Mouse (Mus musculus) midbrain, embryonic 13.5 days (tissue): ENCODE results near the gene E2f3. TPM values are rescaled to one million over a fixed set of nuclear protein-coding genes. Genes with fewer than 3 reads are reported as not detected.

Source experiments
- ATAC-seq: fragments of 200-750 bp; cut with Nextera tagmentation; 2 replicates; pipeline ENCODE4 v1.8.0; 2017; ENCODE audit warnings: mild to moderate bottlenecking, moderate TSS enrichment, moderate library complexity
- H3K27ac ChIP-seq: fragments of 300-500 bp; sonication (generic); 2 replicates; pipeline ENCODE4 v1.5.1; 2015; ENCODE audit warnings: inconsistent platforms, mild to moderate bottlenecking, moderate library complexity
- H3K27me3 ChIP-seq: fragments of 300-500 bp; sonication (generic); 2 replicates; pipeline ENCODE4 v1.6.1; 2015; ENCODE audit warnings: mild to moderate bottlenecking, inconsistent platforms
- H3K36me3 ChIP-seq: fragments of 300-500 bp; sonication (generic); 2 replicates; pipeline ENCODE4 v1.6.1; 2015; ENCODE audit warnings: mild to moderate bottlenecking, inconsistent platforms
- H3K4me1 ChIP-seq: fragments of 300-500 bp; sonication (generic); replicated peaks from 2 replicates; pipeline ENCODE4 v1.6.1; 2015; ENCODE audit warnings: inconsistent platforms
- H3K4me2 ChIP-seq: fragments of 300-500 bp; sonication (generic); replicated peaks from 2 replicates; pipeline ENCODE4 v1.6.1; 2015; ENCODE audit warnings: moderate library complexity, mild to moderate bottlenecking, inconsistent platforms
- H3K4me3 ChIP-seq: fragments of 300-500 bp; sonication (generic); replicated peaks from 2 replicates; pipeline ENCODE4 v1.5.1; 2015; ENCODE audit warnings: mild to moderate bottlenecking, inconsistent platforms
- H3K9ac ChIP-seq: fragments of 300-500 bp; sonication (generic); replicated peaks from 2 replicates; pipeline ENCODE4 v1.6.1; 2015; ENCODE audit warnings: mild to moderate bottlenecking, inconsistent platforms
- H3K9me3 ChIP-seq: fragments of 300-500 bp; sonication (generic); 2 replicates; pipeline ENCODE4 v1.6.1; 2016; ENCODE audit warnings: mild to moderate bottlenecking, inconsistent platforms
- WGBS: fragments of 180-500 bp; shearing (Covaris S2); methylation state at CpG from one replicate; pipeline ENCODE4 v1.1.7; 2015; 5-methylcytosine and 5-hydroxymethylcytosine counted together
- polyA plus RNA-seq: library from polyadenylated mRNA; unstranded; fragments of >200 nt; fragmentation: Nextera tagmentation; extraction: Ambion mirVana; gene quantifications from 2 replicates; pipeline ENCODE4 v1.2.1, GENCODE M21; 2015

The E2f3 gene
- polyA plus RNA-seq, 1 experiment from 2014 or later, result 7.0 TPM

GRCm38 (mm10) chr13:30003169-30003568 lies 17.3 kb upstream of the E2f3 start:
- Histone ChIP-seq H3K27me3 (no peaks in the 10 kb centered on the region), H3K4me1 (peaks cover 6% of the 10 kb centered on the region; the same call in 1 of the 2 replicates), H3K4me3 (no peak overlapping the region), H3K27ac (no peak overlapping the region), H3K4me2 (no peak overlapping the region), H3K9ac (no peak overlapping the region), H3K9me3 (no peaks in the 10 kb centered on the region), H3K36me3 (no peaks in the 10 kb centered on the region)
- WGBS, result 56% methylated on average over 11 of the region's 11 CpGs
- no peak for ATAC-seq

- no peak overlapping the region for H3K4me3 ChIP-seq
- WGBS, result 75% methylated on average over 5 of the region's 5 CpGs
- H3K36me3 ChIP-seq, result no peaks in the 10 kb centered on the region
- no peak overlapping the region for H3K4me2 ChIP-seq
- ATAC-seq, result no peak
- no peaks in the 10 kb centered on the region for H3K9me3 ChIP-seq
- no peaks in the 10 kb centered on the region for H3K27me3 ChIP-seq
- no peak overlapping the region for H3K9ac ChIP-seq
- no peak overlapping the region for H3K27ac ChIP-seq
- H3K4me1 ChIP-seq, result peaks cover 6% of the 10 kb centered on the region; the same call in 1 of the 2 replicates
Observed at GRCm38 (mm10) chr13:30001041-30001440, 15.2 kb upstream of the E2f3 start.

- WGBS, result 92% methylated on average over 6 of the region's 6 CpGs
- no peak for ATAC-seq
Observed at GRCm38 (mm10) chr13:29987956-29988355, 2.1 kb upstream of the E2f3 start.

GRCm38 (mm10) chr13:29986756-29987120 lies 875 bp upstream of the E2f3 start:
- no peaks in the 10 kb centered on the region for H3K27me3 ChIP-seq
- no peaks in the 10 kb centered on the region for H3K9me3 ChIP-seq
- peak overlapping the region; percentile 95 for H3K4me3 ChIP-seq
- H3K9ac ChIP-seq, result no peak overlapping the region
- ATAC-seq, result no peak
- peak overlapping the region; percentile 99 for H3K4me2 ChIP-seq
- peaks cover 20% of the 10 kb centered on the region for H3K4me1 ChIP-seq
- no peaks in the 10 kb centered on the region for H3K36me3 ChIP-seq
- 15% methylated on average over 9 of the region's 9 CpGs for WGBS
- no peak overlapping the region for H3K27ac ChIP-seq

More at GRCm38 (mm10) chr13:29987956-29988355, 2.1 kb upstream of the E2f3 start:
- no peak overlapping the region for H3K4me3 ChIP-seq
- no peaks in the 10 kb centered on the region for H3K36me3 ChIP-seq
- no peak overlapping the region for H3K9ac ChIP-seq
- H3K27me3 ChIP-seq, result no peaks in the 10 kb centered on the region
- H3K4me1 ChIP-seq, result peaks cover 11% of the 10 kb centered on the region
- H3K4me2 ChIP-seq, result no peak overlapping the region
- H3K9me3 ChIP-seq, result no peaks in the 10 kb centered on the region
- H3K27ac ChIP-seq, result no peak overlapping the region

GRCm38 (mm10) chr13:29985101-29985854 lies 585 bp downstream of the E2f3 start:
- Histone ChIP-seq H3K9me3 (no peaks in the 10 kb centered on the region), H3K27ac (peak overlapping the region; percentile 93), H3K4me1 (peaks cover 24% of the 10 kb centered on the region), H3K27me3 (no peaks in the 10 kb centered on the region), H3K4me2 (peak overlapping the region; percentile 99), H3K36me3 (no peaks in the 10 kb centered on the region), H3K9ac (peak overlapping the region; percentile 92), H3K4me3 (peak overlapping the region; percentile 95)
- under 1% methylated on average over 59 of the region's 62 CpGs for WGBS
- ATAC-seq, result peak; percentile 2; the same call in 1 of the 2 replicates

- H3K27ac ChIP-seq, result peak overlapping the region; percentile 93
- no peaks in the 10 kb centered on the region for H3K27me3 ChIP-seq
- peak overlapping the region; percentile 95 for H3K4me3 ChIP-seq
- no peaks in the 10 kb centered on the region for H3K9me3 ChIP-seq
- no peaks in the 10 kb centered on the region for H3K36me3 ChIP-seq
- H3K4me2 ChIP-seq, result peak overlapping the region; percentile 99
- peaks cover 24% of the 10 kb centered on the region for H3K4me1 ChIP-seq
- peak overlapping the region; percentile 92 for H3K9ac ChIP-seq
- ATAC-seq, result peak; percentile 31
- under 1% methylated on average over 47 of the region's 69 CpGs for WGBS
Observed at GRCm38 (mm10) chr13:29984286-29985100, 1.4 kb downstream of the E2f3 start.

- Histone ChIP-seq H3K4me1 (peaks cover 24% of the 10 kb centered on the region), H3K36me3 (no peaks in the 10 kb centered on the region; the same call in 1 of the 2 replicates), H3K4me2 (peak overlapping the region; percentile 99), H3K27ac (peak overlapping the region; percentile 93), H3K4me3 (peak overlapping the region; percentile 95), H3K27me3 (no peaks in the 10 kb centered on the region), H3K9ac (peak overlapping the region; percentile 92), H3K9me3 (no peaks in the 10 kb centered on the region)
- no peak for ATAC-seq
- 1% methylated on average over 35 of the region's 35 CpGs for WGBS
Observed at GRCm38 (mm10) chr13:29983523-29984191, 2.2 kb downstream of the E2f3 start.

GRCm38 (mm10) chr13:29983037-29983436 lies 2.8 kb downstream of the E2f3 start:
- ATAC-seq, result no peak
- 32% methylated on average over 6 of the region's 6 CpGs for WGBS
- peak overlapping the region; percentile 93 for H3K27ac ChIP-seq

GRCm38 (mm10) chr13:29982400-29982799 lies 3.5 kb downstream of the E2f3 start:
- Histone ChIP-seq H3K36me3 (no peaks in the 10 kb centered on the region; the same call in 1 of the 2 replicates), H3K4me2 (no peak overlapping the region)
- 78% methylated on average over 3 of the region's 3 CpGs for WGBS

More at GRCm38 (mm10) chr13:29983037-29983436, 2.8 kb downstream of the E2f3 start:
- Histone ChIP-seq H3K36me3 (no peaks in the 10 kb centered on the region; the same call in 1 of the 2 replicates), H3K4me3 (peak overlapping the region; percentile 95), H3K4me2 (peak overlapping the region; percentile 99), H3K9me3 (no peaks in the 10 kb centered on the region), H3K9ac (peak overlapping the region; percentile 92), H3K27me3 (no peaks in the 10 kb centered on the region), H3K4me1 (peaks cover 24% of the 10 kb centered on the region)

GRCm38 (mm10) chr13:29979140-29979564 lies 6.7 kb downstream of the E2f3 start:
- WGBS, result 89% methylated on average over 7 of the region's 7 CpGs
- H3K4me2 ChIP-seq, result no peak overlapping the region
- no peak overlapping the region for H3K4me3 ChIP-seq
- no peak for ATAC-seq
- H3K27ac ChIP-seq, result no peak overlapping the region
- H3K9ac ChIP-seq, result no peak overlapping the region
- H3K4me1 ChIP-seq, result peaks cover 19% of the 10 kb centered on the region
- H3K9me3 ChIP-seq, result no peaks in the 10 kb centered on the region
- no peaks in the 10 kb centered on the region; the same call in 1 of the 2 replicates for H3K36me3 ChIP-seq
- no peaks in the 10 kb centered on the region for H3K27me3 ChIP-seq

More at GRCm38 (mm10) chr13:29982400-29982799, 3.5 kb downstream of the E2f3 start:
- Histone ChIP-seq H3K9me3 (no peaks in the 10 kb centered on the region), H3K4me1 (peaks cover 24% of the 10 kb centered on the region), H3K9ac (no peak overlapping the region), H3K27me3 (no peaks in the 10 kb centered on the region), H3K4me3 (no peak overlapping the region), H3K27ac (no peak overlapping the region)
- no peak for ATAC-seq

GRCm38 (mm10) chr13:29977358-29977757 lies 8.5 kb downstream of the E2f3 start:
- H3K9me3 ChIP-seq, result no peaks in the 10 kb centered on the region
- peaks cover 9% of the 10 kb centered on the region for H3K4me1 ChIP-seq
- H3K9ac ChIP-seq, result no peak overlapping the region
- no peak for ATAC-seq
- H3K36me3 ChIP-seq, result no peaks in the 10 kb centered on the region; the same call in 1 of the 2 replicates
- H3K4me2 ChIP-seq, result no peak overlapping the region
- no peaks in the 10 kb centered on the region for H3K27me3 ChIP-seq
- H3K4me3 ChIP-seq, result no peak overlapping the region
- H3K27ac ChIP-seq, result no peak overlapping the region
- 96% methylated on average over 11 of the region's 11 CpGs for WGBS
